Mouse (Mus musculus) heart, embryonic 13.5 days (tissue): Measurements from ENCODE around the gene Enc1. TPM values are rescaled to one million over a fixed set of nuclear protein-coding genes. Genes with fewer than 3 reads are reported as not detected.

Experiments
- ATAC-seq: fragments of 200-750 bp; cut with Nextera tagmentation; 2 replicates; pipeline ENCODE4 v1.8.0; 2017; ENCODE audit warnings: moderate TSS enrichment; ENCODE audit not compliant: insufficient number of reproducible peaks, low FRiP score, low TSS enrichment; ENCODE audit errors: extremely low read depth
- H3K27ac ChIP-seq: fragments of 300-500 bp; sonication (generic); replicated peaks from 2 replicates; pipeline ENCODE4 v1.5.1; 2015; ENCODE audit warnings: moderate library complexity, mild to moderate bottlenecking, inconsistent platforms
- H3K27me3 ChIP-seq: fragments of 300-500 bp; sonication (generic); replicated peaks from 2 replicates; pipeline ENCODE4 v1.6.1; 2015; ENCODE audit warnings: mild to moderate bottlenecking, inconsistent platforms
- H3K36me3 ChIP-seq: fragments of 300-500 bp; sonication (generic); 2 replicates; pipeline ENCODE4 v1.6.1; 2015; ENCODE audit warnings: mild to moderate bottlenecking, inconsistent platforms
- H3K4me1 ChIP-seq: fragments of 300-500 bp; sonication (generic); 2 replicates; pipeline ENCODE4 v1.6.1; 2015; ENCODE audit warnings: inconsistent platforms
- H3K4me2 ChIP-seq: fragments of 300-500 bp; sonication (generic); 2 replicates; pipeline ENCODE4 v1.6.1; 2015; ENCODE audit warnings: inconsistent platforms, mild to moderate bottlenecking, moderate library complexity
- H3K4me3 ChIP-seq: fragments of 300-500 bp; sonication (generic); 2 replicates; pipeline ENCODE4 v1.5.1; 2015; ENCODE audit warnings: moderate library complexity, mild to moderate bottlenecking, inconsistent platforms
- H3K9ac ChIP-seq: fragments of 300-500 bp; sonication (generic); 2 replicates; pipeline ENCODE4 v1.6.1; 2015; ENCODE audit warnings: inconsistent platforms, mild to moderate bottlenecking, moderate library complexity
- H3K9me3 ChIP-seq: fragments of 300-500 bp; sonication (generic); 2 replicates; pipeline ENCODE4 v1.6.1; 2016; ENCODE audit warnings: inconsistent platforms
- WGBS: fragments of 180-500 bp; shearing (Covaris S2); methylation state at CpG from one replicate; pipeline ENCODE4 v1.1.7; 2015; ENCODE audit warnings: mixed read lengths; 5-methylcytosine and 5-hydroxymethylcytosine counted together
- polyA plus RNA-seq: library from polyadenylated mRNA; unstranded; fragments of >200 nt; fragmentation: Nextera tagmentation; extraction: Ambion mirVana; gene quantifications from 2 replicates; pipeline ENCODE4 v1.2.1, GENCODE M21; 2015

The Enc1 gene
- 4.0 TPM in 2 replicates for polyA plus RNA-seq

DNA sequence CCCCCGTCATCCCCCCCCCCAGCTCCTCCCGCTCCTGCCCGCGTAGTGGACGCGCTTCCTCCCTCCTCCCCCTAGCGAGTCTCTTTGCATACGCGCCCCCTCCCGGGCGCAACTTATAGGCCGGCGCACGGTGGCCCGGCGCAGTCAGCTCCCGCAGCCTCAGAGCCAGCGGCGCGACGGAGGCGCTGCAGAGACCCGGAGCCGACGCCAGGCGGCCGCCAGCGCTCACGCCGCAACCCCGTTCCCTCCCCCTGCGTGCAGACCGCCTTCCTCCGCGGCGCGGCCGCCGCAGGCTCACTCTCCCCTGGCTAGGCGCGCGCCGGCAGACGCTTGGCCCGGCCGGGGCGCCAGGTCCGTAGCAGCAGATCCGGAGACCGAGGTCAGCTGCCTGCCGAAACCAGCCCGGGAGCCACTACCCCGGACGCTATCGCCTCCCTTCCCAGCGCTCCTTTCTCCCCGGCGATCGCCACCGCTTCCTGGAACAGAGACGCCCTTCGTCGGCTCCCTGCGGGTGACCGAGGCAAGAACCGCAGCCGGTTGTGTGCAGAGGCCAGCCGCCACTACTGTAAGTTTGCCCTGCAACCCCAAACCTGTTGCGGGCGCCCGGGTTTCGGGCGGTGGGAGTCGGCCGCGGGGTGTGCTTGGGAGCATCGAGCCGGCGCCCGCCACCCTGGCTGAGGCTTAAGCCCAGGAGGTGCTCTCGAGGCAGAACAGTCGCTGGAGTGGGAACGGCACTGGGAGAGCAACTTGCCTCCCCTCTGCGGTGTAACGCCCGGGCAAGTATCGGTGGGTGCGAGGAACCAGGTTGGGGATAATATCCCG, at the start of gene Enc1:
Gene Enc1 (plus strand): TSS at position 141 of the 822 bp plus-strand sequence.
- Histone ChIP-seq H3K9ac (peak within 1 kb of the TSS; percentile 95), H3K4me2 (peak within 1 kb of the TSS; percentile 85), H3K27me3 (no peaks in the 10 kb centered on the region), H3K9me3 (no peaks in the 10 kb centered on the region), H3K36me3 (peaks cover 14% of the 10 kb centered on the region), H3K4me3 (peak within 1 kb of the TSS; percentile 87), H3K4me1 (peaks cover 69% of the 10 kb centered on the region), H3K27ac (peak within 1 kb of the TSS; percentile 92)
- under 1% methylated on average over 74 of the region's 89 CpGs for WGBS
- peak; percentile 75 for ATAC-seq

DNA sequence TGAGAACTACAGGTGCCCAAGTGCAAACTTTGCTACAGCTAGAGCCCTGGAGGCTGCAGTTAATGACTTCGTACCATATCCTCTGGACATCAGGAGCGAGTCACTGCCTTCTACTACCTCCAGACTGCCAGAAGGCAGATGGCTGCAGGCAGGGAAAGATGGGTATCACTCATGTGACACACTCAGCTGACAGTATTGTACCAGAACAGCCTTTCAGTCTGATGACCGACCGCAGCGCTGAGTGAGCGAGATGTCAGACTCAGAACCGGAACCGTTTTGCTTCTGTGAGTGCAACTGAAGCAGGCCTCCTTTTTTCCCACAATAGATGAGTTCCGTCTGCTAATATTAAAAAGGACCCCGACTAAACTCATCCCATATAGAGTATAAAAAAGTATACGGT, 48.3 kb upstream of the Enc1 start:
- Histone ChIP-seq H3K4me2 (no peak overlapping the region), H3K27me3 (no peaks in the 10 kb centered on the region), H3K9ac (no peak overlapping the region), H3K36me3 (peaks cover 9% of the 10 kb centered on the region), H3K27ac (no peak overlapping the region), H3K4me3 (no peak overlapping the region), H3K4me1 (peaks cover 12% of the 10 kb centered on the region), H3K9me3 (no peaks in the 10 kb centered on the region)
- no peak for ATAC-seq
- 83% methylated on average over 11 of the region's 11 CpGs for WGBS

DNA sequence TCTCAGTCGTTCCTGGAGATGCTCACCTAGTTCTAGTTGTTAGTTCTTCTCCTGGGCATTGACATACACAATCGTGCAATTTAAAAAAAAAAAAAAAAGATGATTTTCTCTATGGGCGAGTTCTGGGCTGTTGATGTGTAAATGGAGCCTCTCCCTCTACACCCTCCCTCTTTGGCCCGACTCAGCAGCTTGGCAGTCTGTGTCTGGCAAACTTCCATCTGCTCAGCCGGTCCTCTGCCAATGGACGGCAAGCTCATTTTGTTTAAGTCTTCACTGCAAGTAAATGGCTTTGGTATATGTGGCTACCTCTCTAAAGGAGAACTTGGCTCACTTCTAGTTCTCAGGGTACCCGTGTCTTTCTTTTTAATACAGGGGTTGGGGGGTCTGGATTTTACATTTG, 47.5 kb upstream of the Enc1 start:
- Histone ChIP-seq H3K4me1 (peaks cover 7% of the 10 kb centered on the region), H3K4me3 (no peak overlapping the region), H3K9me3 (no peaks in the 10 kb centered on the region), H3K36me3 (peaks cover 8% of the 10 kb centered on the region), H3K4me2 (no peak overlapping the region), H3K27me3 (no peaks in the 10 kb centered on the region), H3K27ac (no peak overlapping the region), H3K9ac (no peak overlapping the region)
- 51% methylated on average over 7 of the region's 7 CpGs for WGBS
- ATAC-seq, result no peak

DNA sequence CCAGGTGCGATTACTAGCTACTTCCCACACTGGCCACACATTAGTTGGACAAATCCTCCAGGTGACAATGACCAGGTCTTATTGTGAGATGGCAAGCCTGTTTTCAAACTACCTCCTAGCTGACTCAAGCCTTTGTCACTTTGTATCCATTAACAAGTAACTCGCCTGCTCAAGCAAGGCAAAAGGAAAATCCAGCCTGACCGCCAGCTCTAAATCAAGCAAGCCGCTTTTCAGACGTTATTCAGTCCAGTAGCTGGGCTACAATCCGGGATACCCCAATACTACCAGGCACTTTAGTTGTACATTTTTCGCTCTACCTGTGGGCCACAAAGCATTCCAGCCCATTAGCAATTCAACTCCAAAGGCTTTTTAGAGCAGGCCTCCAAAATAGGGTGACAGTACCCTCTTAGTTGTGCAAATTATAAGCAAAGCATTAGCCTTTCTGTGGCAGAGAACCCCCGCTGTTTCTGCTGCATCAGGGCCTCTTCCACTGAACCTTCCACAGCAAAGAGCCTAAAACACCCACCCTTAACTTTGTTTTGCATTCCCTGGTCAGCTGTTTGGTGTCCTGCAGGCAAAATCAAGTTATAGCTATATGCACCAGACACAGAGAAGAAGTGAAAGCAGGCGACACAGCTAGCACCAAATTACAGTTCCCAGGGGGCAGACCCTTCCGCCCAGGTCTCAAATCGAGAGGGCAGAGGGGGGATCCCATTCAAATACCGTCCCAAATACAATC, 44.5 kb upstream of the Enc1 start:
- Histone ChIP-seq H3K4me2 (0 out of 2 replicates have a peak overlapping the region, but pooled peaks have one; percentile 72), H3K9ac (no peak overlapping the region), H3K4me3 (0 out of 2 replicates have a peak overlapping the region, but pooled peaks have one; percentile 82), H3K4me1 (peaks cover 7% of the 10 kb centered on the region), H3K9me3 (no peaks in the 10 kb centered on the region), H3K27me3 (no peaks in the 10 kb centered on the region), H3K27ac (no peak overlapping the region), H3K36me3 (no peaks in the 10 kb centered on the region)
- no peak for ATAC-seq
- WGBS, result 74% methylated on average over 12 of the region's 12 CpGs

- Histone ChIP-seq H3K27me3 (no peaks in the 10 kb centered on the region), H3K27ac (no peak overlapping the region), H3K4me2 (peak overlapping the region; percentile 72), H3K4me1 (peaks cover 7% of the 10 kb centered on the region), H3K9ac (no peak overlapping the region), H3K4me3 (0 out of 2 replicates have a peak overlapping the region, but pooled peaks have one; percentile 82), H3K36me3 (no peaks in the 10 kb centered on the region), H3K9me3 (no peaks in the 10 kb centered on the region)
- no peak for ATAC-seq
- WGBS, result 93% methylated on average over 2 of the region's 2 CpGs
Observed at GRCm38 (mm10) chr13:97196925-97197218, 44.0 kb upstream of the Enc1 start.

DNA sequence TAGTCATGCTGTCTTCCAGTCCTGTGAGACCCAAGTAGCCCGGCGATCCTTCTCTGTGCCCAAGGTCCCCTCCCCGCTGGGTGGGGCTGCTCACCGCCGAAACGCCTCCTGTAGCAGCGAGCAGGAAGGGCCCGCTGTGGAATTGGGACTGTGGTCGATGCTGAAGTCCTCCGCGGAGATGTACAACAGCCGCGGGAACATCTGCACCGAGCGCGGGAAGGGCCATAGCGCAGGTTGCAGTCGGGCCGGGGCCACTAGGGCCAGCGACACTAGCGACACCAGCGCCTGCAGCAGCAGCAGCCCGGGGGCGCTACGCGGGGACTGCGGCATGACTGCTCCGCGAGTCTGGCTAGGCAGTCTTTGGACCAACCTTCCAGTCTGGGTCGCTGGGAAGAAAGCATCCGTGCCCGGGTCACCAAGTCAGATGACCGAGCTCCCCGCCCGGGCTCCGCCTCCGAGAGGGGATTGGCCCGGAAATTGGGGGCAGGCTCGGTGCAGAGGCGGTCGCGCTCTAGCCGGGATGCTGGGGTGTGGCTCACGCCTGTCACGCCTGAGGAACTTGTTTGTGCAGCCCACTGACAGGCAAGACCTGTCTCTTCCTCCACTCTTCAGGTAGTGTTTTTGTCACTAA, 42.9 kb upstream of the Enc1 start, which contains the start of gene Hexb:
Gene Hexb (minus strand): TSS at position 426 of the 631 bp plus-strand sequence.
- peak within 1 kb of the TSS; percentile 76 for H3K27ac ChIP-seq
- peak within 1 kb of the TSS; percentile 72 for H3K4me2 ChIP-seq
- no peaks in the 10 kb centered on the region for H3K27me3 ChIP-seq
- peak within 1 kb of the TSS; percentile 82 for H3K4me3 ChIP-seq
- ATAC-seq, result peak; percentile 90
- no peaks in the 10 kb centered on the region for H3K36me3 ChIP-seq
- under 1% methylated on average over 45 of the region's 45 CpGs for WGBS
- H3K9me3 ChIP-seq, result no peaks in the 10 kb centered on the region
- H3K9ac ChIP-seq, result peak within 1 kb of the TSS; percentile 81
- peaks cover 7% of the 10 kb centered on the region for H3K4me1 ChIP-seq

DNA sequence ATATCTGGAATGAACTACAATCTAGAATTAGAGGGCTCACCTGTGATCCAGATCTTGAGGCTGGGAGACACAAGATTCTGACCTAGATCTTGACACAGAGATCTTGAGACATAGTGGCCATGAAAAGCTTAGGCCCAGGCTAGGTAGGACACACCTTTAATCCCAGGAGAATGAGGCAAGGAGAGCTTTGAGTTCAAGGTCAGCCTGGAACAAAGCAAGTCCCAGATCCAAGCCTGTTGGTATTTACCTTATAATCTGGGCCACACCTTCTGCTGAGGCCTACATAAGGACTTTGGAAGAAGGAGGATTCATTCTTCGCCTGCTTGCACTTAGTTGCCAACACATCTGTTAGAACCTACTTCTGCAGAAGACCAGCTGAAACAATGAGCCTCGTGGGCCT, 41.8 kb upstream of the Enc1 start:
- peaks cover 7% of the 10 kb centered on the region for H3K4me1 ChIP-seq
- WGBS, result 76% methylated on average over 2 of the region's 2 CpGs
- H3K9ac ChIP-seq, result no peak overlapping the region
- ATAC-seq, result no peak
- no peak overlapping the region for H3K27ac ChIP-seq
- H3K4me3 ChIP-seq, result no peak overlapping the region
- H3K4me2 ChIP-seq, result no peak overlapping the region
- no peaks in the 10 kb centered on the region for H3K9me3 ChIP-seq
- no peaks in the 10 kb centered on the region for H3K36me3 ChIP-seq
- H3K27me3 ChIP-seq, result no peaks in the 10 kb centered on the region

DNA sequence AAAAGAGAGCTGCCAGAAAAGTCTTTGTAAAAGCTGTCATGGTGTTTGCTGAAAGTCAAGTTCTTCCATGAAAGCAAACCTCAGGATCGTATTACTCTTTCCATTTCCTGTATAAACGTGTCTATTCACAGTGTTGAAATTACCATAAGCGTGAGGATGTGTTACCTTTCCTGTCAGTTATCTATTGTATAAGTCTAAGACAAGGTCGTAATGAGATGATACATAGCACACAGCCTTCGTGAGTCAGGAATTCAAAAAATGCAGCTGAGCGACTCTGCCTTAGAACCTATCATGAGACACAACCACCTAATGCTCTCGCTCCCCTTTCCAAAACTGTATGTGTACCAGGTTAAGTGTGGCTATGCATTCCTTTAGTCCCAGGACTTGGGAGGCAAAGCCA, 39.8 kb upstream of the Enc1 start:
- WGBS, result 46% methylated on average over 7 of the region's 7 CpGs
- no peak overlapping the region for H3K27ac ChIP-seq

GRCm38 (mm10) chr13:97201896-97202295, 39.0 kb upstream of the Enc1 start:
- no peaks in the 10 kb centered on the region for H3K27me3 ChIP-seq
- H3K4me2 ChIP-seq, result no peak overlapping the region
- no peaks in the 10 kb centered on the region for H3K9me3 ChIP-seq
- no peaks in the 10 kb centered on the region for H3K36me3 ChIP-seq
- no peak overlapping the region for H3K4me3 ChIP-seq
- H3K9ac ChIP-seq, result no peak overlapping the region
- ATAC-seq, result no peak
- 64% methylated on average over 4 of the region's 4 CpGs for WGBS
- H3K27ac ChIP-seq, result no peak overlapping the region
- H3K4me1 ChIP-seq, result peaks cover 14% of the 10 kb centered on the region

More for the DNA sequence above, 39.8 kb upstream of the Enc1 start:
- Histone ChIP-seq H3K36me3 (no peaks in the 10 kb centered on the region), H3K9me3 (no peaks in the 10 kb centered on the region), H3K4me1 (peaks cover 14% of the 10 kb centered on the region), H3K27me3 (no peaks in the 10 kb centered on the region), H3K4me2 (no peak overlapping the region), H3K9ac (no peak overlapping the region), H3K4me3 (no peak overlapping the region)
- ATAC-seq, result no peak

DNA sequence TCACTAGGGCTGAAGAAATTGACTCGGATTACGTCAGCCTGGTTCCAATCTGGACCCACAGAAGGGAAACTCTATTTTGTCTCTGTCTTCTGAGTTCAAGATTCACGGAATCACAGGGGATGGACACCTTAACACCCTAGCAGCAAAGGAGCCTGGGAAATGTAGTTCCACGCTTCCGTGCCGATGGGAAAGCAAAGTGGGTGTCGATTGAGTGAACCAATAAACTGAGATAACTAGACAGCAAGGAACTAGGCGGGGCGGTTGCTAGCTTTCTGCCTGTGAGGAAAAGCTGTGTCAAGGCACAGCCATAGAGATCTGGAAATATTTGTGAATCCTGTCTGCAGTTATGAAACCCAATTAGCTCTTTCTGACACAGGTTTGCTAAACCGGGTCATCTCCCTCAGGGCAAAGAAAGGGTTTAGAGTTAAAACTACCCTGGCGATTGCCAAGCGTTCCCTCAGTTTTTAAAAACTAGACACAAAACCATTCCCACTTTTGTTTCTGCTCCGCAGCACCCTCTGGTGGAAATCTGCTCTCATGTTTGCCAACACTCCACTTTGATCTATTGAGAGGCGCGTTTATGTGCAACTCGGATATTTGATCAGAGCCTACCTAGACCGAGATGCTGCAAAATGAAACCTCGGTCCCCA, 35.7 kb upstream of the Enc1 start:
- no peaks in the 10 kb centered on the region for H3K9me3 ChIP-seq
- H3K9ac ChIP-seq, result peak overlapping the region; percentile 79
- peaks cover 13% of the 10 kb centered on the region for H3K4me1 ChIP-seq
- H3K27me3 ChIP-seq, result no peaks in the 10 kb centered on the region
- peak overlapping the region; percentile 50 for H3K4me3 ChIP-seq
- WGBS, result 7% methylated on average over 18 of the region's 18 CpGs
- H3K36me3 ChIP-seq, result no peaks in the 10 kb centered on the region
- no peak for ATAC-seq
- H3K4me2 ChIP-seq, result peak overlapping the region; percentile 77
- peak overlapping the region; percentile 71 for H3K27ac ChIP-seq

- H3K4me1 ChIP-seq, result peaks cover 13% of the 10 kb centered on the region
- no peaks in the 10 kb centered on the region for H3K9me3 ChIP-seq
- H3K4me2 ChIP-seq, result no peak overlapping the region
- H3K9ac ChIP-seq, result no peak overlapping the region
- no peaks in the 10 kb centered on the region for H3K27me3 ChIP-seq
- no peak overlapping the region for H3K4me3 ChIP-seq
- no peak overlapping the region for H3K27ac ChIP-seq
- 79% methylated on average over 2 of the region's 2 CpGs for WGBS
- ATAC-seq, result no peak
- H3K36me3 ChIP-seq, result no peaks in the 10 kb centered on the region
Observed at GRCm38 (mm10) chr13:97206046-97206445, 34.9 kb upstream of the Enc1 start.
